Mouse (Mus musculus) hindbrain, embryonic 10.5 days (tissue): ENCODE measurements around the gene Olfr263. TPM values are rescaled to one million over a fixed set of nuclear protein-coding genes. Genes with fewer than 3 reads are reported as not detected.
"Not testable (repeated sequence)": the region's sequence is repeated elsewhere in the genome, so short reads cannot be mapped to it uniquely, and the experiment has no call there.

Source experiments
- DNase-seq: peaks from one replicate; pipeline ENCODE4 v3.0.0-alpha.2; 2017; ENCODE audit warnings: low spot score
- H3K27ac ChIP-seq: fragments of 300-500 bp; sonication (generic); 2 replicates; pipeline ENCODE4 v1.5.1; 2016; ENCODE audit warnings: mild to moderate bottlenecking, moderate library complexity
- H3K27me3 ChIP-seq: fragments of 300-500 bp; sonication (generic); 2 replicates; pipeline ENCODE4 v1.6.1; 2016; ENCODE audit warnings: mild to moderate bottlenecking; ENCODE audit not compliant: poor library complexity, insufficient read depth, severe bottlenecking
- H3K36me3 ChIP-seq: fragments of 300-500 bp; sonication (generic); 2 replicates; pipeline ENCODE4 v1.6.1; 2016; ENCODE audit warnings: mild to moderate bottlenecking, moderate library complexity
- H3K4me1 ChIP-seq: fragments of 300-500 bp; sonication (generic); replicated peaks from 2 replicates; pipeline ENCODE4 v1.6.1; 2016; ENCODE audit warnings: mild to moderate bottlenecking
- H3K4me3 ChIP-seq: fragments of 300-500 bp; sonication (generic); 2 replicates; pipeline ENCODE4 v1.5.1; 2016; ENCODE audit warnings: mild to moderate bottlenecking, moderate library complexity
- H3K9me3 ChIP-seq: fragments of 300-500 bp; sonication (generic); 2 replicates; pipeline ENCODE4 v1.6.1; 2016; ENCODE audit warnings: mild to moderate bottlenecking, moderate library complexity
- WGBS: fragments of 180-500 bp; shearing (Covaris S2); methylation state at CpG from one replicate; pipeline ENCODE4 v1.1.7; 2016; 5-methylcytosine and 5-hydroxymethylcytosine counted together
- polyA plus RNA-seq: library from polyadenylated mRNA; unstranded; fragments of >200 nt; fragmentation: Nextera tagmentation; extraction: Ambion mirVana; gene quantifications from 2 replicates; pipeline ENCODE4 v1.2.1, GENCODE M21; 2016

The Olfr263 gene
- not detected in 2 replicates for polyA plus RNA-seq

DNA sequence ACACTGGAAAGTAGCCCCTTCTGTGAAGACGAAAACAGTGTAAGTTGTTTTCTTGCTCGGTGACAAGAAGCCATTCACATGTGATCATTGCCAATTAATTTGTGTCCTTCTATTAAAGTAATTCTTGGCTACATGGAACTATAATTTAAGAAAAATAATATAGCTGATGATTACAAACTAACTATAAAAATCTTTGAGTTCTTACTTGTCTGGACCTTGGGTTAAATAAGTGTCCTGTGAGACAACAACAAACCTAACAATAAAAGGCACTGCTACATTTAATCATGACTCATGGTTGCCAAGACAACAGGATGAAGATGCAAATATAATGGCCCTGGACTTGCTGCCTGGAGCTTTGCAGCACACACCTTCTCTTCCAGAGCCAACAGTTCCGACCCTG, at the start of gene Olfr263:
TSS of gene Olfr263 (plus strand) at position 301 of the 400 bp plus-strand sequence.
- not testable (repeated sequence) for H3K36me3 ChIP-seq, H3K9me3 ChIP-seq, H3K27ac ChIP-seq, H3K27me3 ChIP-seq, H3K4me3 ChIP-seq, H3K4me1 ChIP-seq, DNase-seq
- WGBS, result 81% methylated on average over 3 of the region's 3 CpGs

GRCm38 (mm10) chr13:21082686-21083085, 46.8 kb upstream of the Olfr263 start:
- no peaks in the 10 kb centered on the region for H3K4me1 ChIP-seq
- no peak for DNase-seq
- WGBS, result 75% methylated on average over 2 of the region's 2 CpGs
- no peak overlapping the region for H3K27ac ChIP-seq
- H3K4me3 ChIP-seq, result no peak overlapping the region
- H3K9me3 ChIP-seq, result no peaks in the 10 kb centered on the region
- H3K27me3 ChIP-seq, result no peaks in the 10 kb centered on the region
- H3K36me3 ChIP-seq, result no peaks in the 10 kb centered on the region

DNA sequence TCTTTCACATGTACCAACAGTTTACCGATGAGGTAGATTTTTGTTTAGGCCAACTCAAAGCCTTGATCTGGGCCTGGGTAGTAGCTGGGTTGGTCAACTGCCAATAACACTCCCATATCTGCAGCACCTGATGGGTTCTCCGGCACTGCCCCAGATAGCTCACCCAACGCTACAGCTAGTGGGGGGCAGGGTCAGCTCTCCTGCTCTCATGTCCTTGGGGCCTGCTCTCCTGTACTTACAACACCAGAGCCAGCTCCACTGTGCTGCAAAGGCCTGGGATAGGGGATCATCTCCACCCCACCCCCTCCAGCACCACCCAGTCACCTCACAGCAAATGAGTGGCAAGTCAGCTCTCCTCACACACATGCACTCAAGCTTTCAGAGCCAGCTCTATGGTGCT, 19.7 kb upstream of the Olfr263 start:
- H3K9me3 ChIP-seq, result no peaks in the 10 kb centered on the region
- H3K4me1 ChIP-seq, result no peaks in the 10 kb centered on the region
- no peaks in the 10 kb centered on the region for H3K27me3 ChIP-seq
- no peak overlapping the region for H3K27ac ChIP-seq
- no peak overlapping the region for H3K4me3 ChIP-seq
- no peaks in the 10 kb centered on the region for H3K36me3 ChIP-seq
- WGBS, result 95% methylated on average over 3 of the region's 3 CpGs
- DNase-seq, result no peak

GRCm38 (mm10) chr13:21110441-21110840, 19.0 kb upstream of the Olfr263 start:
- no peaks in the 10 kb centered on the region for H3K4me1 ChIP-seq
- H3K9me3 ChIP-seq, result no peaks in the 10 kb centered on the region
- H3K36me3 ChIP-seq, result no peaks in the 10 kb centered on the region
- no peak for DNase-seq
- no peak overlapping the region for H3K27ac ChIP-seq
- H3K4me3 ChIP-seq, result no peak overlapping the region
- no peaks in the 10 kb centered on the region for H3K27me3 ChIP-seq
- WGBS, result 89% methylated on average over 6 of the region's 6 CpGs

DNA sequence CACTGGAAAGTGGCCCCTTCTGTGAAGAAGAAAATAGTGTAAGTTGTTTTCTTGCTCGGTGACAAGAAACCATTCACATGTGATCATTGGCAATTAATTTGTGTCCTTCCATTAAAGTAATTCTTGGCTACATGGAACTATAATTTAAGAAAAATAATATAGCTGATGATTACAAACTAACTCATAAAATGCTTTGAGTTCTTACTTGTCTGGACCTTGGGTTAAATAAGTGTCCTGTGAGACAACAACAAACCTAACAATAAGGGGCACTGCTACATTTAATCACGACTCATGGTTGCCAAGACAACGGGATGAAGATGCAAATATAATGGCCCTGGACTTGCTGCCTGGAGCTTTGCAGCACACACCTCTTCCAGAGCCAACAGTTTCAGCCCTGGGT, 18.3 kb upstream of the Olfr263 start, which contains the start of gene Olfr1369-ps1:
TSS of gene Olfr1369-ps1 (plus strand) at position 301 of the 400 bp plus-strand sequence.
- WGBS, result 77% methylated on average over 3 of the region's 3 CpGs
- DNase-seq, H3K9me3 ChIP-seq, H3K4me3 ChIP-seq, H3K27ac ChIP-seq, H3K27me3 ChIP-seq, H3K4me1 ChIP-seq, H3K36me3 ChIP-seq: not testable (repeated sequence)

DNA sequence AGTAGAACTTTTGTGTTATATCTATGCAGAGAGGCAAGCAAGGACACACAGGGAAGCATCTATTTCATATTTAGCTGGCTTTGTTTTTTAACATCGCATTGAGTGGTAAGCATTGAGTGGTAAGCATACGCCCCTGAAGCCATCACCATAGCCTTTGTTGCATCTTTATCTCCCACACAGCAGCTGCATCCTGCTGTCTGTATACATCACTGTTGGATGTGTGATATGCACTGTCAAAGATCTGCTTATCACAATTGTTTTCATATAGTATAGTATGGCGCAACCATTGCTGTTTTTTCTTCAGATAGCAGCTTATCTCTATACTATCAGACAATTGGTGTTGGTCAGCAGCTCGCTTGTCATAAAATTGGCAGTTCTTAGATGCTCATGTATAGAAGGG, 15.3 kb upstream of the Olfr263 start:
- H3K9me3 ChIP-seq, result no peaks in the 10 kb centered on the region
- no peaks in the 10 kb centered on the region for H3K36me3 ChIP-seq
- no peak overlapping the region for H3K27ac ChIP-seq
- no peak overlapping the region for H3K4me3 ChIP-seq
- H3K27me3 ChIP-seq, result no peaks in the 10 kb centered on the region
- WGBS, result 87% methylated on average over 4 of the region's 4 CpGs
- H3K4me1 ChIP-seq, result no peaks in the 10 kb centered on the region
- no peak for DNase-seq

- no peak overlapping the region for H3K4me3 ChIP-seq
- H3K27me3 ChIP-seq, result no peaks in the 10 kb centered on the region
- peak; percentile 13 for DNase-seq
- H3K27ac ChIP-seq, result no peak overlapping the region
- no peaks in the 10 kb centered on the region for H3K9me3 ChIP-seq
- H3K4me1 ChIP-seq, result no peaks in the 10 kb centered on the region
- 48% methylated on average over 8 of the region's 8 CpGs for WGBS
- H3K36me3 ChIP-seq, result no peaks in the 10 kb centered on the region
These were observed 13.0 kb downstream of the Olfr263 start for GRCm38 (mm10) chr13:21142421-21142820.

DNA sequence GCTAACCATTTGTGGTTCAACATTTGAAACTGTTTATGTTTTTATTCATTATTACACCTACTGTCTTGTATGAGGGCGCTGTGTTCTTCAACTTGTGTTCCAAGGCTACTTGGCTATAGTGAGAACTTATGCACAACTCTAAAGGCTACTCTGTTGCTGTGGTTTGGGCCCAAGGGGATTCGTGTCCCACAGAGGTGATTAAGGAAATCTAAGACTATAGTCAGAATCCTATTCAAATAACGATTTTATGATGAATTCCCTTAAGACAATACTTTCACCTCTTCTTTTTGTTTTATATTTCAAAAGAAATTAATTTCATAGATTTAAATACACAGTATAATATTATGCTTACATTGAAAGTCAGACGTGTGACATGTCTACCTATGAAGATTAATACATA, 16.3 kb downstream of the Olfr263 start, which contains the start of gene Olfr1368:
TSS of gene Olfr1368 (minus strand) at position 101 of the 400 bp plus-strand sequence.
- no peak within 1 kb of the TSS for H3K4me3 ChIP-seq

DNA sequence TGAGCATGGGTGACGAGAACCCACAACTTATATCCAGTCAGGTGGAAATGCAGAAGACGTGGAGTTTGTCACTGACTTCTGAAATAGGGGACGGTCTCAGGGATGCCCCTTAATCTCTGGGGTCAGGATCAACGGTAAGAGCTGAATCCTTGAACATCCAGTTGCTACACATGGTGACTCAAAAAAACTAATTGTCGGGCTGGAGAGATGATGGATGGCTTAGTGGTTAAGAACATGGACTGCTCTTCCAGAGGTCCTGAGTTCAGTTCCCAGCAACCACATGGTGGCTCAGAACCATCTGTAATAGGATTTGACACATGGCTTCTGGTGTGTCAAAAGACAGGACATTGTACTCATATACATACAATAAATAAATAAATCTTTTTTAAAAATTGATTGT, 26.4 kb downstream of the Olfr263 start:
- H3K4me1 ChIP-seq, result peaks cover 9% of the 10 kb centered on the region; the same call in 1 of the 2 replicates
- DNase-seq, result no peak
- H3K27ac ChIP-seq, result no peak overlapping the region
- no peaks in the 10 kb centered on the region for H3K36me3 ChIP-seq
- H3K4me3 ChIP-seq, result no peak overlapping the region
- 84% methylated on average over 5 of the region's 5 CpGs for WGBS
- H3K27me3 ChIP-seq, result no peaks in the 10 kb centered on the region
- H3K9me3 ChIP-seq, result no peaks in the 10 kb centered on the region

More for the DNA sequence above, 16.3 kb downstream of the Olfr263 start, which contains the start of gene Olfr1368:
- Histone ChIP-seq H3K36me3 (no peaks in the 10 kb centered on the region), H3K27ac (no peak within 1 kb of the TSS), H3K4me1 (no peaks in the 10 kb centered on the region), H3K27me3 (no peaks in the 10 kb centered on the region), H3K9me3 (no peaks in the 10 kb centered on the region)
- no peak for DNase-seq
- 76% methylated on average over 4 of the region's 4 CpGs for WGBS

DNA sequence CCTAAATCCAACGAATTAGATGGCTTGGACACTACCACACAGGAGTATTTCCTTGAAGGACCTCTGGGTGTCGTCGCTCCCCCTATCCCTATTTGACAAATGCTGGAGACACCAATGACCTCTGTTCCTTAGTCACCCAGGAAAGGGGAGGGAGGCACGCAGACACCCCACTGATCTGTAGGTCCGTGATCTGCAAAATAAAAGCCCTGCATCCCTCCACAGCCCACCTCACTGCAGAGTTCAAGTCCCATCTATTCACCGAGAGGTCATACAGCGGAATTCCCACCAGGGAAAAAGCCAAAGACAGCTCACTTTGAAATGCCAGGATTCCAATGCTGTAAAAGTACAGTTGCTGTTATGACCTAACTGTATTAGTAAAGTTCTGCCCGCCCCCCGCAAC, 28.6 kb downstream of the Olfr263 start:
- H3K4me1 ChIP-seq, result peaks cover 11% of the 10 kb centered on the region; the same call in 1 of the 2 replicates
- no peaks in the 10 kb centered on the region for H3K36me3 ChIP-seq
- DNase-seq, result no peak
- H3K4me3 ChIP-seq, result peak overlapping the region; percentile 66
- 5% methylated on average over 9 of the region's 9 CpGs for WGBS
- H3K9me3 ChIP-seq, result no peaks in the 10 kb centered on the region
- H3K27me3 ChIP-seq, result no peaks in the 10 kb centered on the region
- no peak overlapping the region for H3K27ac ChIP-seq

GRCm38 (mm10) chr13:21158785-21159474, 29.5 kb downstream of the Olfr263 start:
- H3K27me3 ChIP-seq, result no peaks in the 10 kb centered on the region
- under 1% methylated on average over 19 of the region's 19 CpGs for WGBS
- DNase-seq, result peak; percentile 90
- H3K36me3 ChIP-seq, result no peaks in the 10 kb centered on the region
- H3K4me3 ChIP-seq, result peak overlapping the region; percentile 66
- H3K4me1 ChIP-seq, result peaks cover 11% of the 10 kb centered on the region; the same call in 1 of the 2 replicates
- no peaks in the 10 kb centered on the region for H3K9me3 ChIP-seq
- H3K27ac ChIP-seq, result no peak overlapping the region

DNA sequence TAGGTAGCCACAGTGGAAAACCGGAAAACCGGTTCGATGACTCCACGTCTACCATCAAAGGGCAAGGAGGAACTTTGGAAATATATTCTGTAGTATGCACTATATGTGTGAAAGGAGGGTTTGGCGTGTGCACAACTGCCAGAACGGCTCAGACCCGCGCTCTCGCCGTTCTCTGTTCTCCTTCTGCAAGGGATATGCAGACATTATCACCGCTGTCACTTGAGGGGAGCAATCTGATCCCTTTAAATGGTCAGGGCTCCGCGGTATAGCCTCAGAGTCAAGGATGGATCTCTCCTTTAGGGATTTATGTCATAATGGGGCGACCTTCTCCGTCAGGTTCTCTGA, 30.0 kb downstream of the Olfr263 start:
- Histone ChIP-seq H3K4me3 (peak overlapping the region; percentile 66), H3K9me3 (no peaks in the 10 kb centered on the region), H3K27ac (no peak overlapping the region), H3K4me1 (peaks cover 11% of the 10 kb centered on the region; the same call in 1 of the 2 replicates), H3K27me3 (no peaks in the 10 kb centered on the region), H3K36me3 (no peaks in the 10 kb centered on the region)
- DNase-seq, result peak; percentile 44
- under 1% methylated on average over 15 of the region's 15 CpGs for WGBS

DNA sequence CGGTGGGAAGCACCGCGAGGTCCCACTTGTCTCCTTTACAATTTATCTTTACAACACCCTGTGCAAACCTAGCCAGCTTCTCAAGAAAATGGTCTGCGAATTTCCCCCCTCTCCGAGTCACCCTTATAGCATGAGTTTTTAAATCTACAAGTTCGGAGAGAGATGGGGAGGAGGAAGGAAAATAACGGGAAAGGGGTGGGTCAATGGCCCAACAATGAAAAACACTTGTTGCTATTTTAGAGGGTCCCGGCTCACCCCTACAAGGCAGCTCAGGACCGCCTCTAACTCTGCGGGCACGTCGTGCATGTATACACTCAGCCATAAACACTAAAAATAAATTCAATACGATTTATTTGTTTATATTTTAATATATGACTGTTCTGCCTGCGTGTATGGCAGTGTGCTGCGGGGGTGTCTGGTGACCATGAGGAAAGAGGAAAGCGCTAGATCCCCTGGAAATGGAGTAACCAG, 30.6 kb downstream of the Olfr263 start:
- no peaks in the 10 kb centered on the region for H3K27me3 ChIP-seq
- peak overlapping the region; percentile 66 for H3K4me3 ChIP-seq
- WGBS, result under 1% methylated on average over 16 of the region's 16 CpGs
- peaks cover 11% of the 10 kb centered on the region; the same call in 1 of the 2 replicates for H3K4me1 ChIP-seq
- no peaks in the 10 kb centered on the region for H3K9me3 ChIP-seq
- H3K27ac ChIP-seq, result no peak overlapping the region
- DNase-seq, result peak; percentile 42
- H3K36me3 ChIP-seq, result no peaks in the 10 kb centered on the region
